Mouse (Mus musculus) heart, embryonic 16.5 days (tissue): ENCODE results near the gene Gm20388. TPM values are rescaled to one million over a fixed set of nuclear protein-coding genes. Genes with fewer than 3 reads are reported as not detected.

Experiments
- ATAC-seq: fragments of 200-750 bp; cut with Nextera tagmentation; replicated peaks from 2 replicates; pipeline ENCODE4 v1.8.0; 2017; ENCODE audit warnings: moderate number of reproducible peaks; ENCODE audit not compliant: insufficient read depth, low FRiP score; ENCODE audit errors: extremely low read depth
- H3K27ac ChIP-seq: fragments of 300-500 bp; sonication (generic); 2 replicates; pipeline ENCODE4 v1.5.1; 2014; ENCODE audit warnings: mild to moderate bottlenecking, low read length, control low read depth, moderate library complexity
- H3K27me3 ChIP-seq: fragments of 300-500 bp; sonication (generic); 2 replicates; pipeline ENCODE4 v1.6.1; 2014; ENCODE audit warnings: low read length, mixed read lengths; ENCODE audit not compliant: control insufficient read depth, insufficient read depth
- H3K36me3 ChIP-seq: fragments of 300-500 bp; sonication (generic); 2 replicates; pipeline ENCODE4 v1.6.1; 2014; ENCODE audit not compliant: control insufficient read depth, insufficient read depth
- H3K4me1 ChIP-seq: fragments of 300-500 bp; sonication (generic); 2 replicates; pipeline ENCODE4 v1.6.1; 2014; ENCODE audit warnings: low read length, mixed read lengths; ENCODE audit not compliant: control insufficient read depth, insufficient read depth
- H3K4me2 ChIP-seq: fragments of 300-500 bp; sonication (generic); 2 replicates; pipeline ENCODE4 v1.6.1; 2014; ENCODE audit warnings: low read depth, mild to moderate bottlenecking, control low read depth, low read length
- H3K4me3 ChIP-seq: fragments of 300-500 bp; sonication (generic); 2 replicates; pipeline ENCODE4 v1.5.1; 2014; ENCODE audit warnings: mild to moderate bottlenecking, control low read depth, low read length
- H3K9ac ChIP-seq: fragments of 300-500 bp; sonication (generic); 2 replicates; pipeline ENCODE4 v1.6.1; 2014; ENCODE audit warnings: low read length, control low read depth
- H3K9me3 ChIP-seq: fragments of 300-500 bp; sonication (generic); replicated peaks from 2 replicates; pipeline ENCODE4 v1.6.1; 2016; ENCODE audit warnings: low read length; ENCODE audit not compliant: control insufficient read depth
- WGBS: fragments of 180-500 bp; shearing (Covaris S2); extraction: QIAGEN DNeasy Blood & Tissue Kit; methylation state at CpG from one replicate; pipeline ENCODE4 v1.1.7; 2014; 5-methylcytosine and 5-hydroxymethylcytosine counted together
- polyA plus RNA-seq: library from polyadenylated mRNA; unstranded; fragments of >200 nt; fragmentation: Nextera tagmentation; extraction: Ambion mirVana; gene quantifications from 2 replicates; pipeline ENCODE4 v1.2.1, GENCODE M21; 2015

Gene Gm20388
- polyA plus RNA-seq, 1 experiment from 2014 or later = 4.5 TPM

DNA sequence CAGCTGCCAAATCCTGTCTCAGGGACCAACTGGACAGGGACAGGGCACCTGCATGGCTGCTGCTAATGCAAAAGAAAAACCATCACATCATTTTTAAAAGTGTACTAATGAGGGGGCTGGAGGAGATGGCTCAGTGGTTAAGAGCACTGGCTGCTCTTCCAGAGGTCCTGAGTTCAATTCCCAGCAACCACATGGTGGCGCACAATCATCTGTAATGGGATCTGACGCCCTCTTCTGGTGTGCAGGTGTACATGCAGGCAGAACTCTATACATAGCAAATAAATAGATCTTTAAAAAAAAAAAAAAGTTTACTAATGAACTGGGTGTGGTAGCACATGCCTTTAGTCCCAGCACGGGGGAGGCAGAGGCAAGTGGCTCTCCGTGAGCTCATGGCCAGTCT lies 3398.1 kb downstream of the Gm20388 start:
- peaks cover 12% of the 10 kb centered on the region; the same call in 1 of the 2 replicates for H3K36me3 ChIP-seq
- H3K27me3 ChIP-seq = no peaks in the 10 kb centered on the region
- no peak for ATAC-seq
- 65% methylated on average over 4 of the region's 4 CpGs for WGBS
- no peak overlapping the region for H3K4me2 ChIP-seq
- no peak overlapping the region for H3K4me3 ChIP-seq
- no peak overlapping the region for H3K27ac ChIP-seq
- H3K9ac ChIP-seq = no peak overlapping the region
- H3K4me1 ChIP-seq = no peaks in the 10 kb centered on the region
- no peaks in the 10 kb centered on the region for H3K9me3 ChIP-seq

DNA sequence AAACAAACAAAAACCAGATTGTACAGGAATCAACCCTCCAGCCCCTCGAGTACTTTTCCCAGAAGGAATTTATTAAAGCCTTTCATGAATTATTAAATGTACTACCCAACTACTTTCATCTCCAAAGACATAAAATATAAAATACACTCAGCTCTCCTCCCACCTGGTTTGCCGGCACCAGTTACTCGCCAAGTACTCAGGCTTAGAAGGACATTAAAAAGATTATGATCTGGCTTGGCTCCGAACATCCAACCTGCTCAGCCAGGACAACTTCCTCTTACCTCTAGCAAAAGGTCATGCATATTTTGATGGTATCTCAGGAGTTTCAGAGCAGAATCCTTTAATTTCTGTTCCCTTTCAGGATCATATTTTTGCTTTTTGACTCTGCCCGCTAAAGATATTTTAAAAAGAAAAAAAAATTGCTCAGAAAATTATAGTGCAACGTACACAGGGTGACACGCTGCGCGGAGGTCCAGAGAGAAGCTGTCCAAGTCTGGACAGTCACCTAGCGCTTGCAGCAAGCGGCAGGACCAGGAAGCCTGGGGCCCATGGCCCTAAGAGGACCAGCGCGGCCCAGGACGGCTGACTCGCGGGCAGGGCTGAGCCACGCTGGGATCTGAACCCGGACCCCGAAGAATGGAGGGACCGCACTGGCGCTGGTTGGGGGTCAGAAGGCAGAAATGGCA lies 3407.3 kb downstream of the Gm20388 start:
- no peaks in the 10 kb centered on the region for H3K36me3 ChIP-seq
- H3K4me3 ChIP-seq = peak overlapping the region; percentile 75
- H3K4me1 ChIP-seq = peaks cover 4% of the 10 kb centered on the region; the same call in 1 of the 2 replicates
- 6% methylated on average over 21 of the region's 21 CpGs for WGBS
- peak; percentile 66 for ATAC-seq
- H3K9ac ChIP-seq = peak overlapping the region; percentile 78
- H3K9me3 ChIP-seq = no peaks in the 10 kb centered on the region
- no peak overlapping the region for H3K27ac ChIP-seq
- H3K4me2 ChIP-seq = peak overlapping the region; percentile 88
- no peaks in the 10 kb centered on the region; the same call in 1 of the 2 replicates for H3K27me3 ChIP-seq

DNA sequence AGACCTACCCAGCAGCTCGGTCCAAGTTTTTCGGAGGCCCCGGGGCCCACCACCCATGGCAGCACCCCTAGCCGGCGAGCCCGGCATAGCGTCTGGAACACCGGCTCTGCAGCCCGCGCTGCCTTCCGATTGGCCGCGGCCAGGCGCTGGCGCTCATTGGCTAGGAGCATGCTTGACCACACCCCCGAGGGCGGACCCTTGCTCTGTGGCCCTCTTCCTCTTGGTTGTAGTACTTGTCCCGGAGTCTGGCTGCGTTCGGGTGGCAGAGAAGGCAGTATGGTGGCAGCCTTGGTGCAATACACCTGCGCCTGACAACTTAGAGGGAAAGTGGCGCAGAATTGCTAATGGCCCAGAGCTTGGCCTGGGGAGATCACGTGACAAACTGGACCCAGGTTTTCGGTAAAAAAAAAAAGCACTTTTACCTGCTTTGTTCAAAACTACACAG lies 3407.8 kb downstream of the Gm20388 start, which contains the start of gene Fanca:
TSS of gene Fanca (minus strand) at position 110 of the 445 bp plus-strand sequence.
- ATAC-seq = peak; percentile 98
- H3K4me2 ChIP-seq = peak within 1 kb of the TSS; percentile 88
- no peaks in the 10 kb centered on the region for H3K9me3 ChIP-seq
- WGBS = under 1% methylated on average over 24 of the region's 24 CpGs
- peaks cover 4% of the 10 kb centered on the region; the same call in 1 of the 2 replicates for H3K4me1 ChIP-seq
- H3K27ac ChIP-seq = no peak within 1 kb of the TSS
- H3K9ac ChIP-seq = peak within 1 kb of the TSS; percentile 78
- no peaks in the 10 kb centered on the region; the same call in 1 of the 2 replicates for H3K27me3 ChIP-seq
- peak within 1 kb of the TSS; percentile 75 for H3K4me3 ChIP-seq
- H3K36me3 ChIP-seq = no peaks in the 10 kb centered on the region

DNA sequence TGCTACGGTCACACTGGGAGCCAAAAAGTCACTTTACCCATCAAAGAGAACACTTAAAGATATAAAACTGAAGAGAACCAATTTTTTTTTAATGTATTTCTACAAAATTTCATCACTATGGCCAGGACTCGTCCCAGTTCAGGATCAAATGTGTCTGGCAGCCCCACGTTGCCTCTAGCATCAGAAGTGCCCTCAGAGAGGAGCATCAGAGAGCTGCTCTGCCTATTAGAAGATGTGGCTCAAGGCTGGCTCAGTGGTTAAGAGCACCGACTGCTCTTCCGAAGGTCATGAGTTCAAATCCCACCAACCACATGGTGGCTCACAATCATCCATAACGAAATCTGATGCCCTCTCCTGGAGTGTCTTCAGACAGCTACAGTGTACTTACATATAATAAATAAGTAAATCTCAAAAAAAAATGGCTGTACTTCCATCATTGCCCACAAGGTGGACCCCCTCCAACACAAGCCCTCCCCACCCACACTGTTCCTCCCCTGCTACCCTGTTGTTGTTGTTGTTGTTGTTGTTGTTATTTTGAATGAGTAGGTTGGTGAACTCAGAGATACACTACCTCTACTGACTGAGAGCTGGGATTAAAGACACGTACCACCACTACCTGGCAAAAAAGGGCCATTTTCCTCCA lies 3409.0 kb downstream of the Gm20388 start:
- 21% methylated on average over 7 of the region's 7 CpGs for WGBS
- ATAC-seq = no peak
- Histone ChIP-seq H3K27me3 (no peaks in the 10 kb centered on the region; the same call in 1 of the 2 replicates), H3K9ac (no peak overlapping the region), H3K4me1 (peaks cover 4% of the 10 kb centered on the region; the same call in 1 of the 2 replicates), H3K27ac (no peak overlapping the region), H3K4me3 (no peak overlapping the region), H3K4me2 (no peak overlapping the region), H3K9me3 (no peaks in the 10 kb centered on the region), H3K36me3 (no peaks in the 10 kb centered on the region)

DNA sequence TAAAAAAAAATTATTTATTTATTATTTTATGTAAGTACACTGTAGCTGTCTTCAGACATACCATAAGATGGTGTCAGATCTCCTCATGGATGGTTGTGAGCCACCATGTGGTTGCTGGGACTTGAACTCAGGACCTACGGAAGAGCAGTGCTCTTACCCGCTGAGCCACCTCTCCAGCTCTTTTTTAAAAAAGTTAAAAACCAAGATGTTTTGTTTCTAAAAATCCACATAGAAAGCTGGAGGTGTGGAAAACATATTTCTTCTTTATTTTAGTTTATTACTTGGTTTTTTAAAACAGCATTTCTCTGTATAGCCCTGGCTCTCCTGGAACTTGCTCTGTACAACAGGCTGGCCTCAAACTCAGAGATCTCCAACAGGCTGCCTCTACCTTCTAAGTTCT lies 3417.9 kb downstream of the Gm20388 start:
- H3K27me3 ChIP-seq = peaks cover 7% of the 10 kb centered on the region
- no peak for ATAC-seq
- no peak overlapping the region for H3K4me2 ChIP-seq
- 97% methylated on average over 2 of the region's 2 CpGs for WGBS
- H3K36me3 ChIP-seq = no peaks in the 10 kb centered on the region
- H3K4me1 ChIP-seq = peaks cover 7% of the 10 kb centered on the region; the same call in 1 of the 2 replicates
- no peak overlapping the region for H3K9ac ChIP-seq
- H3K4me3 ChIP-seq = no peak overlapping the region
- no peaks in the 10 kb centered on the region for H3K9me3 ChIP-seq
- no peak overlapping the region for H3K27ac ChIP-seq

DNA sequence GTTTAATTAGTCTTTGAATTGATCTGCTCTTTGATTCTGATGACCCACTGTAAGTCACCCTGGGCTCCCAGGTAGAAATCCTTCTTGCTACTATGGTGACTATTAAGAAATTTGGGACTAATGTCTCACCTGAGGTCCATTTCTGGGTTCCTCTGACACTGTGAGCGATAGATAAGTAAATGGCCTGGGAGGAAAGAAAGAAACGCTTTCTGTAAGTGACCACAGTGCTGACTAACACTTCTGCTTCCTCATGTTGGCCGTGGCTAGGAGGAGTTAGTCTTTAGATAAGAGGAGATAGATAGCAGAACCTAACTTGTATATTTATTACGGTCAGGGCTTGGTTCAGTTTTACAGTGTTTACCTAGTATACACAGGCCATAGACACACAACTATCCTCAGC lies 3418.7 kb downstream of the Gm20388 start:
- Histone ChIP-seq H3K4me1 (peaks cover 7% of the 10 kb centered on the region; the same call in 1 of the 2 replicates), H3K4me2 (no peak overlapping the region), H3K9me3 (no peaks in the 10 kb centered on the region), H3K36me3 (no peaks in the 10 kb centered on the region), H3K27ac (no peak overlapping the region), H3K27me3 (peaks cover 9% of the 10 kb centered on the region), H3K4me3 (no peak overlapping the region), H3K9ac (no peak overlapping the region)
- 46% methylated on average over 4 of the region's 4 CpGs for WGBS
- no peak for ATAC-seq

DNA sequence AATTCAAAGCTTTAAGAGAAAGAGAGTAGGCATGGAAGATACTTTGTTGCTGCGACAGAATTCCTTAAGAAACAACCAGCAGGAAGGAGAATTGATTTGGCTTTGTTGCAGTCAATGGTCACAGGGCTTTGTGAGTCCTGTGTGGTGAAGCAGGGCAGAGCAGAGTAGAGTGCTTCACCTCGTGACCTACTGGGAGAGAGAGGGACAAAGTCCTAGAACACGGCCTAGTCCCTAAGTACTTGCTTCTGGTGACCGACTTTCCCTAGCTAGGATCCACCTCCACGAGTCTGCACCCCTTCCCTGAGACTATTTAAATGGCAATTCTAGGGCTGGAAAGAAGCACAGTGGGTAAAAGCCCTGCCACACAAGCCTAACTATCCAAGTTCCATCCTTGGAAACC lies 3419.3 kb downstream of the Gm20388 start:
- no peak for ATAC-seq
- Histone ChIP-seq H3K36me3 (no peaks in the 10 kb centered on the region), H3K4me3 (no peak overlapping the region), H3K9me3 (no peaks in the 10 kb centered on the region), H3K4me1 (peaks cover 7% of the 10 kb centered on the region; the same call in 1 of the 2 replicates), H3K27me3 (peaks cover 12% of the 10 kb centered on the region), H3K9ac (no peak overlapping the region), H3K4me2 (no peak overlapping the region), H3K27ac (no peak overlapping the region)
- 54% methylated on average over 5 of the region's 5 CpGs for WGBS

DNA sequence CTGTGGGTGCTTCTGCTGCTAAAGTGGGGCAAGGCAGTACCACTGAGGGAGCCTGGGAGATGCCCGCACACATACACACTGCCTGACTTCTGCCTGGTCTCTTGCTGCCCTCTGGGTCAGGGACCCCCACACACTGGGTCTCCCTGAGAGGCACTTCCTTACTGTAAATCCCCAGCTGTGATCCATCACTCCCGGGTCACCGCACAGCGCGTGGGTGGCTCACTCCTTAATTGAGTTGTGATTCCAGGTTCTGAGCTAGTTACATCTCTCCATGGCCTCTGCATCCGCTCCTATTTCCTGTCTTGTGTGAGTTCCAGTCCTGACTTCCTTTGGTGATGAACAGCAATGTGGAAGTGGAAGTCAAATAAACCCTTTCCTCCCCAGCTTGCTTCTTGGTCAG lies 3420.1 kb downstream of the Gm20388 start:
- no peak overlapping the region for H3K4me2 ChIP-seq
- H3K9ac ChIP-seq = no peak overlapping the region
- peaks cover 12% of the 10 kb centered on the region for H3K27me3 ChIP-seq
- 59% methylated on average over 6 of the region's 6 CpGs for WGBS
- no peaks in the 10 kb centered on the region for H3K36me3 ChIP-seq
- H3K27ac ChIP-seq = no peak overlapping the region
- peaks cover 7% of the 10 kb centered on the region; the same call in 1 of the 2 replicates for H3K4me1 ChIP-seq
- no peak for ATAC-seq
- H3K4me3 ChIP-seq = no peak overlapping the region
- H3K9me3 ChIP-seq = no peaks in the 10 kb centered on the region

DNA sequence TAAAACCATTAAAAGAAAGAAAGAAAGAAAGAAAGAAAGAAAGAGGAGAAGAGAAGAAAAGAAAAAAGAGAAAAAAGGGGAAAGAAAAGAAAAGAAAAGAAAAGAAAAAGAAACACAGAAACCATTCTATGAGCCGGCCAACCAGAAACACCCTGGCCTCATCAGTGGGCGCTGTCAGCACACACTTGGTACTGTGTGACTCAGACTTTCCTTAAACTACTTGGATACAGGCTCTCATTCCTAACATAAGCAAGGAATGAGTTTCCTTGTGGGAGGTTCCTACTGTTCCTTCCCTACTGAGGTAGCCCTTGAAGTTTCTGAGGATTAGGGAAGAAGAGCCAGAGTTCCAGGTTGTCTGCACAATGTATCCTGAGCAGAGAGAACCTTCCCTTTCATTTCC lies 3420.7 kb downstream of the Gm20388 start:
- Histone ChIP-seq H3K36me3 (no peaks in the 10 kb centered on the region), H3K9me3 (no peaks in the 10 kb centered on the region), H3K4me3 (no peak overlapping the region), H3K27me3 (peaks cover 12% of the 10 kb centered on the region), H3K9ac (no peak overlapping the region), H3K27ac (no peak overlapping the region), H3K4me1 (peaks cover 7% of the 10 kb centered on the region; the same call in 1 of the 2 replicates), H3K4me2 (no peak overlapping the region)
- no peak for ATAC-seq
- 40% methylated on average over 2 of the region's 2 CpGs for WGBS
